Mouse (Mus musculus): ENCODE results near the gene Ifi47. TPM values are rescaled to one million over a fixed set of nuclear protein-coding genes. Genes with fewer than 3 reads are reported as not detected.

The Ifi47 gene
- total RNA-seq, 2 experiments from 2014 or later = 3.4 to 5.6 TPM

Other genes with a start within 250 kb of the Ifi47 start
- 1 to 10 TPM; 2.4 to 2.8 TPM for gene Gm12184, start 249.9 kb upstream of the Ifi47 start, total RNA-seq (2021)
- 10 to 100 TPM; 13.2 to 18.6 TPM for gene Irgm1, start 204.9 kb upstream of the Ifi47 start, total RNA-seq (2021)
- 1 to 10 TPM; 2.5 to 3.5 TPM for gene Gm5431, start 174.4 kb upstream of the Ifi47 start, total RNA-seq (2021)
- gene Psme2b, start 130.4 kb upstream of the Ifi47 start, total RNA-seq (2021) = 1 to 10 TPM; 2.6 to 5.6 TPM
- under 1 TPM in 1 of 2 experiments, not detected in 1; 0.17 TPM for gene Olfr56, start 97.7 kb upstream of the Ifi47 start, total RNA-seq (2021)
- 1 to 10 TPM; 4.2 to 4.8 TPM for gene 9930111J21Rik1, start 97.2 kb upstream of the Ifi47 start, total RNA-seq (2021)
- 1 to 10 TPM; 2.5 to 6.5 TPM for gene Gm12185, start 84.4 kb upstream of the Ifi47 start, total RNA-seq (2021)
- 10 to 100 TPM in 1 of 2 experiments, 1 to 10 TPM in 1; 4.8 to 28.1 TPM for gene Tgtp1, start 82.4 kb upstream of the Ifi47 start, total RNA-seq (2021)
- 1 to 10 TPM; 6.2 to 7.6 TPM for gene 9930111J21Rik2, start 25.3 kb upstream of the Ifi47 start, total RNA-seq (2021)
- 10 to 100 TPM in 1 of 2 experiments, 1 to 10 TPM in 1; 2.1 to 25.0 TPM for gene Tgtp2, start 12.4 kb upstream of the Ifi47 start, total RNA-seq (2021)
- gene Olfr1396, start 38.3 kb downstream of the Ifi47 start, total RNA-seq (2021) = under 1 TPM; 0.59 to 0.65 TPM
- gene Olfr1395, start 65.7 kb downstream of the Ifi47 start, total RNA-seq (2021) = not detected
- gene Olfr1394, start 77.8 kb downstream of the Ifi47 start, total RNA-seq (2021) = not detected
- 10 to 100 TPM; 22.3 to 25.3 TPM for gene Btnl9, start 110.6 kb downstream of the Ifi47 start, total RNA-seq (2021)
- gene Zfp62, start 126.7 kb downstream of the Ifi47 start, total RNA-seq (2021) = 10 to 100 TPM; 27.6 to 32.6 TPM
- 10 to 100 TPM; 67.1 TPM for gene Mgat1, start 167.6 kb downstream of the Ifi47 start, total RNA-seq (2021)
- under 1 TPM; 0.41 to 0.69 TPM for gene Olfr1393, start 201.7 kb downstream of the Ifi47 start, total RNA-seq (2021)
- not detected for gene Olfr1392, start 208.7 kb downstream of the Ifi47 start, total RNA-seq (2021)
- gene Olfr10, start 228.2 kb downstream of the Ifi47 start, total RNA-seq (2021) = not detected
- not detected for gene Olfr1391, start 246.2 kb downstream of the Ifi47 start, total RNA-seq (2021)

Measured in heart, adult 18-20 months (tissue).